Mouse (Mus musculus) small intestine, adult 2 months (tissue): ENCODE measurements at regions not wholly inside any gene's neighbourhood (a gene's known extent, or its start where the extent isn't known, plus 50 kb on each side); places are given as distances from the start of the nearest gene placed in this dataset.

Experiments
- H3K27ac ChIP-seq: fragments of 200-500 bp; 2 replicates; pipeline ENCODE4 v1.5.1; 2012; ENCODE audit warnings: low read depth, low read length, control low read depth, inconsistent platforms; ENCODE audit not compliant: insufficient read depth
- H3K27me3 ChIP-seq: fragments of 200-500 bp; 2 replicates; pipeline ENCODE4 v1.6.1; 2012; ENCODE audit warnings: mild to moderate bottlenecking, moderate library complexity, low read length, inconsistent platforms; ENCODE audit not compliant: control insufficient read depth, insufficient read depth
- H3K36me3 ChIP-seq: fragments of 200-500 bp; 2 replicates; pipeline ENCODE4 v1.6.1; 2012; ENCODE audit warnings: mild to moderate bottlenecking, low read length, control low read depth, inconsistent platforms; ENCODE audit not compliant: control insufficient read depth, insufficient read depth
- H3K4me1 ChIP-seq: fragments of 200-500 bp; 2 replicates; pipeline ENCODE4 v1.6.1; 2012; ENCODE audit warnings: low read length, inconsistent platforms, mixed read lengths; ENCODE audit not compliant: control insufficient read depth, insufficient read depth, insufficient read length
- H3K4me3 ChIP-seq: fragments of 200-500 bp; 2 replicates; pipeline ENCODE4 v1.5.1; 2012; ENCODE audit warnings: low read depth, mild to moderate bottlenecking, control low read depth, inconsistent platforms, low read length, moderate library complexity
- CTCF ChIP-seq: fragments of 200-500 bp; IDR thresholded peaks from 2 replicates; pipeline ENCODE4 v1.5.1; 2012; ENCODE audit warnings: low read depth, mild to moderate bottlenecking, control low read depth, inconsistent platforms, low read length, moderate library complexity, mixed read lengths; ENCODE audit not compliant: insufficient replicate concordance, insufficient read length; ENCODE audit errors: extremely low read depth
- POLR2A ChIP-seq: fragments of 200-500 bp; IDR thresholded peaks from 2 replicates; pipeline ENCODE4 v1.6.1; 2012; ENCODE audit warnings: low read depth, mild to moderate bottlenecking, control low read depth, inconsistent platforms, low read length, moderate library complexity
- WGBS: fragments of 180-500 bp; shearing (Covaris S2); methylation state at CpG from one replicate; pipeline ENCODE4 v1.1.7; 2018; 5-methylcytosine and 5-hydroxymethylcytosine counted together

DNA sequence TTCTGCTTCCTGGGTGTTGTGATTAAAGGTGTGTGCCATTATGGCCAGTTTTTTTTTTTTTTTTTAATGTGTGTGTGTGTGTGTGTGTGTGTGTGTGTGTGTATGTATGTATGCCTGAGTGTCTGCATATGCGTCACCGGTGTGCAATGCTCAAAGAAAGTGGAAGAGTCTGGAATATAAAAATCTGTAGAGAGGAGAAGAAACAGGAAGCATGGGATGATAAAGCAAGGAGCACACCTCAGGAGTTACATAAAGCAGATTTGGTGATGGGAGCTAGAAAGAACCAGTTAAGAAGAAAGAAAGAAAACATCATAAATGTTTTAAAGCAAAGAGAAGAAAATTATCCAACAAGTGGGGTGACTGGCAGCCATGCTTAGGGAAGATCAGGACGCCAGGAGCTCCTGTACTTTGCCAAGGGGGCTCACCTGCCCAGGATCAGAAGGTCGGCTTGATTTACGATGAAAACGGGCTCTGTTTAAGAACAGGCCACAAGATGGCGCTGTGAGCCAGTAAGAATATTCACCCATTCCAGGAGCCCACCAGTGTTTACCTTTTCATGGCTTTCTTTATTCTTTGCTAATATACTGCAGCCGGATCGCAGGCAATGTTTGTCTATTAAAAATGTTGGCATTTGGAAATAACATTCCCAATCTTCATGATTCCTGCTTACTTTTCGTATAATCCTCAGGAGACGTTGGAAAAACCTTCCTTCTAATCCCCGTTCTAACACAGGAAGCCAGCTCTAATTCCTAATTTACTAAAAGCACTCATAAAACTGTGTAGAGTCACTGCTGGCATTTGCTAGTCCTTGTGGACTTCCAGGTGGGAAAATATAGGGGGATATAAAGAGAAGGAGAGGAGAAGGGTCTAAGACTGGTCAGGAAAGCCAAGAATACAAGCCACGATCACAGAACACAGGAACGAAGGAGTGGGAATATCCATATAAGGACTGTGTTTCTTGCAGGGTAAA, 77.7 kb upstream of the Tapt1 start:
- peak; percentile 58; the same call in 1 of the 2 replicates for TF ChIP-seq CTCF
- no peak for TF ChIP-seq POLR2A
- 29% methylated on average over 14 of the region's 14 CpGs for WGBS
- Histone ChIP-seq H3K4me3 (no peak overlapping the region), H3K36me3 (no peaks in the 10 kb centered on the region), H3K27me3 (no peaks in the 10 kb centered on the region), H3K27ac (no peak overlapping the region), H3K4me1 (no peaks in the 10 kb centered on the region)

DNA sequence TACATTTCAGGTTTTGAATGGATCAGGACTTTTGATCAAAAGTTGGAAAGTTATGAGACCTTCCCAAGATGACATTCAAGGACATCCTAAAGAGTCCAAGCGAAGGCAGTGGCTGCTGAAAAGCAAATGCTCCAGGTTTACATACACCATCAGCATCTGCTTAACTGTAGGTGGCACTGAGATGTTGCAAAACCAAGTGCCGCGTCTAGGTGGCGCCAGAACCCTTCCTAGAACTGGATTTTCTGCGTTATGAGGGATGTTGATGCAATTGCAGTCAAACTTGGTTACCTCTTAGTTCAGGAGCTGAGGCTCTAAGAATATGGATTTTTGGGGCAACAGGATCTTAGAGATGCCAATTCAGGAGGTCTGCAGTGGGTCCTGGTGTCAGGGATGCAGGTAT, 58.0 kb upstream of the Tapt1 start:
- TF ChIP-seq POLR2A (no peak), CTCF (peak; percentile 71; the same call in 1 of the 2 replicates)
- Histone ChIP-seq H3K27ac (no peak overlapping the region), H3K4me1 (no peaks in the 10 kb centered on the region), H3K36me3 (no peaks in the 10 kb centered on the region), H3K4me3 (no peak overlapping the region), H3K27me3 (no peaks in the 10 kb centered on the region)
- 12% methylated on average over 5 of the region's 5 CpGs for WGBS
